Mouse (Mus musculus) ES-Bruce4 (cell line): ENCODE results near the gene Zfpm1. TPM values are rescaled to one million over a fixed set of nuclear protein-coding genes. Genes with fewer than 3 reads are reported as not detected.

Experiments used
- H3K27ac ChIP-seq: 2 replicates; pipeline ENCODE4 v1.5.1; 2012; ENCODE audit warnings: low read length, inconsistent platforms; ENCODE audit not compliant: insufficient read depth
- H3K27me3 ChIP-seq: 2 replicates; pipeline ENCODE4 v1.6.1; 2012; ENCODE audit warnings: mild to moderate bottlenecking, low read length, inconsistent platforms; ENCODE audit not compliant: control insufficient read depth, poor library complexity, insufficient read depth, severe bottlenecking
- H3K36me3 ChIP-seq: 2 replicates; pipeline ENCODE4 v1.6.1; 2012; ENCODE audit warnings: inconsistent platforms, mild to moderate bottlenecking, low read length, moderate library complexity; ENCODE audit not compliant: control insufficient read depth, poor library complexity, insufficient read depth, severe bottlenecking
- H3K4me1 ChIP-seq: one replicate; pipeline ENCODE4 v1.8.1; 2011; ENCODE audit warnings: low read length; ENCODE audit not compliant: control insufficient read depth, insufficient read depth
- H3K4me3 ChIP-seq: 2 replicates; pipeline ENCODE4 v1.5.1; 2011; ENCODE audit warnings: low read depth, mild to moderate bottlenecking, low read length
- H3K9ac ChIP-seq: 2 replicates; pipeline ENCODE4 v1.6.1; 2012; ENCODE audit warnings: low read depth, mild to moderate bottlenecking, inconsistent platforms; ENCODE audit not compliant: poor library complexity, severe bottlenecking
- H3K9me3 ChIP-seq: replicated peaks from 2 replicates; pipeline ENCODE4 v1.6.1; 2012; ENCODE audit warnings: mild to moderate bottlenecking, low read length, inconsistent platforms; ENCODE audit not compliant: control insufficient read depth, poor library complexity, insufficient read depth, severe bottlenecking
- CTCF ChIP-seq: IDR thresholded peaks from one replicate; pipeline ENCODE4 v1.8.1; 2011; ENCODE audit warnings: low read depth, low read length
- EP300 ChIP-seq: IDR thresholded peaks from 2 replicates; pipeline ENCODE4 v1.6.1; 2011; ENCODE audit warnings: low read depth, low read length; ENCODE audit not compliant: insufficient read depth
- POLR2A ChIP-seq: IDR thresholded peaks from one replicate; pipeline ENCODE4 v1.8.1; 2011; ENCODE audit warnings: low read length; ENCODE audit not compliant: insufficient read depth
- polyA plus RNA-seq: library from polyadenylated mRNA; stranded (reverse); fragments of >200 nt; gene quantifications from 2 replicates; pipeline ENCODE4 v1.2.4, GENCODE M21; 2011; ENCODE audit warnings: low read depth; ENCODE audit not compliant: missing spikeins, insufficient read depth, insufficient read length

Zfpm1 gene
- polyA plus RNA-seq, 1 experiment, result 15.5 TPM

- Histone ChIP-seq H3K36me3 (no peaks in the 10 kb centered on the region), H3K9ac (peak overlapping the region; percentile 45), H3K27ac (no peak overlapping the region), H3K4me3 (peak overlapping the region; percentile 45), H3K9me3 (no peaks in the 10 kb centered on the region), H3K27me3 (no peaks in the 10 kb centered on the region), H3K4me1 (no peaks in the 10 kb centered on the region)
- TF ChIP-seq CTCF, result peak; percentile 99
- TF ChIP-seq POLR2A, result no peak
- TF ChIP-seq EP300, result 0 out of 2 replicates have a peak, but pooled peaks have one; percentile 20
Measured at GRCm38 (mm10) chr8:122269404-122269803, 12.5 kb upstream of the Zfpm1 start.

GRCm38 (mm10) chr8:122270555-122270954 is 11.4 kb upstream of the Zfpm1 start:
- H3K4me3 ChIP-seq, result no peak overlapping the region
- no peak overlapping the region for H3K27ac ChIP-seq
- no peaks in the 10 kb centered on the region for H3K4me1 ChIP-seq
- H3K36me3 ChIP-seq, result no peaks in the 10 kb centered on the region
- no peak for TF ChIP-seq POLR2A
- no peak overlapping the region for H3K9ac ChIP-seq
- no peaks in the 10 kb centered on the region for H3K9me3 ChIP-seq
- H3K27me3 ChIP-seq, result no peaks in the 10 kb centered on the region

- Histone ChIP-seq H3K36me3 (no peaks in the 10 kb centered on the region), H3K9me3 (no peaks in the 10 kb centered on the region), H3K27ac (no peak overlapping the region), H3K27me3 (no peaks in the 10 kb centered on the region), H3K4me1 (peaks cover 3% of the 10 kb centered on the region), H3K4me3 (no peak overlapping the region), H3K9ac (no peak overlapping the region)
- TF ChIP-seq EP300, result 0 out of 2 replicates have a peak, but pooled peaks have one; percentile 20
- no peak for TF ChIP-seq POLR2A
- peak; percentile 98 for TF ChIP-seq CTCF
Measured at GRCm38 (mm10) chr8:122273152-122273551, 8.8 kb upstream of the Zfpm1 start.

- Histone ChIP-seq H3K27me3 (no peaks in the 10 kb centered on the region), H3K36me3 (no peaks in the 10 kb centered on the region), H3K27ac (no peak overlapping the region), H3K9ac (no peak overlapping the region), H3K4me3 (no peak overlapping the region), H3K9me3 (no peaks in the 10 kb centered on the region), H3K4me1 (peaks cover 3% of the 10 kb centered on the region)
- TF ChIP-seq EP300, result no peak
- TF ChIP-seq POLR2A, result no peak
- no peak for TF ChIP-seq CTCF
Measured at GRCm38 (mm10) chr8:122273826-122274225, 8.1 kb upstream of the Zfpm1 start.

GRCm38 (mm10) chr8:122274651-122275391 is 7.1 kb upstream of the Zfpm1 start:
- H3K9ac ChIP-seq, result no peak overlapping the region

GRCm38 (mm10) chr8:122276308-122276707 is 5.6 kb upstream of the Zfpm1 start:
- H3K9me3 ChIP-seq, result no peaks in the 10 kb centered on the region
- no peak overlapping the region for H3K9ac ChIP-seq
- no peak overlapping the region for H3K4me3 ChIP-seq
- peaks cover 5% of the 10 kb centered on the region for H3K4me1 ChIP-seq
- TF ChIP-seq POLR2A (no peak), EP300 (no peak), CTCF (no peak)
- H3K27me3 ChIP-seq, result no peaks in the 10 kb centered on the region
- no peak overlapping the region for H3K27ac ChIP-seq
- H3K36me3 ChIP-seq, result no peaks in the 10 kb centered on the region

More at GRCm38 (mm10) chr8:122274651-122275391, 7.1 kb upstream of the Zfpm1 start:
- TF ChIP-seq POLR2A (no peak), EP300 (no peak), CTCF (no peak)
- H3K4me1 ChIP-seq, result peaks cover 3% of the 10 kb centered on the region
- H3K27ac ChIP-seq, result no peak overlapping the region
- no peaks in the 10 kb centered on the region for H3K27me3 ChIP-seq
- no peaks in the 10 kb centered on the region for H3K36me3 ChIP-seq
- no peak overlapping the region for H3K4me3 ChIP-seq
- no peaks in the 10 kb centered on the region for H3K9me3 ChIP-seq
